Mouse (Mus musculus) limb, embryonic 14.5 days (tissue): ENCODE results near the gene Nfe2l2. TPM values are rescaled to one million over a fixed set of nuclear protein-coding genes. Genes with fewer than 3 reads are reported as not detected.

Source experiments
- ATAC-seq: fragments of 200-750 bp; cut with Nextera tagmentation; 2 replicates; pipeline ENCODE4 v1.8.0; 2017; ENCODE audit warnings: low read depth, moderate number of reproducible peaks, moderate TSS enrichment; ENCODE audit not compliant: low FRiP score
- DNase-seq: peaks from one replicate; pipeline ENCODE4 v3.0.0-alpha.2; 2015; ENCODE audit warnings: low spot score
- H3K27ac ChIP-seq: fragments of 300-500 bp; sonication (generic); replicated peaks from 2 replicates; pipeline ENCODE4 v1.5.1; 2014; ENCODE audit warnings: low read depth, mild to moderate bottlenecking, low read length, moderate library complexity, mixed read lengths
- H3K27me3 ChIP-seq: fragments of 300-500 bp; sonication (generic); 2 replicates; pipeline ENCODE4 v1.6.1; 2014; ENCODE audit warnings: low read length, mixed read lengths; ENCODE audit not compliant: control insufficient read depth, insufficient read depth
- H3K36me3 ChIP-seq: fragments of 300-500 bp; sonication (generic); 2 replicates; pipeline ENCODE4 v1.6.1; 2014; ENCODE audit warnings: mild to moderate bottlenecking, low read length, moderate library complexity, mixed read lengths; ENCODE audit not compliant: control insufficient read depth, insufficient read depth
- H3K4me1 ChIP-seq: fragments of 300-500 bp; sonication (generic); 2 replicates; pipeline ENCODE4 v1.6.1; 2014; ENCODE audit warnings: antibody characterized with exemption, low read length, mixed read lengths; ENCODE audit not compliant: control insufficient read depth, insufficient read depth
- H3K4me2 ChIP-seq: fragments of 300-500 bp; sonication (generic); replicated peaks from 2 replicates; pipeline ENCODE4 v1.6.1; 2014; ENCODE audit warnings: low read depth, mild to moderate bottlenecking, low read length, moderate library complexity; ENCODE audit not compliant: severe bottlenecking
- H3K4me3 ChIP-seq: fragments of 300-500 bp; sonication (generic); replicated peaks from 2 replicates; pipeline ENCODE4 v1.5.1; 2014; ENCODE audit warnings: low read length
- H3K9ac ChIP-seq: fragments of 300-500 bp; sonication (generic); 2 replicates; pipeline ENCODE4 v1.6.1; 2014; ENCODE audit warnings: mild to moderate bottlenecking, low read depth, low read length, moderate library complexity; ENCODE audit not compliant: severe bottlenecking
- H3K9me3 ChIP-seq: fragments of 300-500 bp; sonication (generic); 2 replicates; pipeline ENCODE4 v1.6.1; 2016; ENCODE audit warnings: low read length; ENCODE audit not compliant: control insufficient read depth
- POLR2A ChIP-seq: fragments of 200-500 bp; IDR thresholded peaks from 2 replicates; pipeline ENCODE4 v1.8.0; 2012; ENCODE audit warnings: inconsistent platforms, mild to moderate bottlenecking, moderate library complexity, borderline replicate concordance; ENCODE audit not compliant: insufficient read depth, insufficient read length; ENCODE audit errors: extremely low read depth
- WGBS: fragments of 180-500 bp; shearing (Covaris S2); extraction: QIAGEN DNeasy Blood & Tissue Kit; methylation state at CpG from one replicate; pipeline ENCODE4 v1.1.7; 2014; 5-methylcytosine and 5-hydroxymethylcytosine counted together
- microRNA-seq: library from miRNA; unstranded; fragments of <30 nt; microRNA quantifications from one replicate; pipeline ENCODE4, GENCODE M21; 2016
- polyA plus RNA-seq, 2 experiments: library from polyadenylated mRNA; depleted of rRNA in 1 of 2; stranded (reverse) in 1 of 2; unstranded in 1 of 2; fragments of >200 nt; fragmentation: Nextera tagmentation in 1 of 2; extraction: Ambion mirVana in 1 of 2; gene quantifications; 2 replicates each; pipeline versions ENCODE4 v1.2.1 to v1.2.3; 2012 to 2014

Nfe2l2 gene
- polyA plus RNA-seq, 2 experiments: 32.5 to 37.6 TPM

DNA sequence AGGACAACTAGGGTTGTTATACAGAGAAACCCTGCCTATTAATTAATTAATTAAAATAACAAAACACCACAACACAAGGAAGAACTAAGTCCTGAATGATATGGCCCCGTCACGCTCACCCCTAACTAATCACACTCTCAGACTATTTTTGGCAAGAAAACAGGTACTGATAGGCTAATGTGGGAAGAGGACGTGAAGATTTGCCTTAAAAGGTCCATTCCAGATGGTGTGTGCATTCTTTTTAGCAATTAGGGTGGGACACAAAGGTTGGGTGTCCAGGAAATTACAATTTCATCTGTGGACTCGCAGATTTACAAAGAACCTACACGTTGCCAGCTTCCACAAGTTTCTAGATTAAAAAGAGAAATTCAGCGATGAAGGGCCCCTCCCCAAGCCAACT, 72.4 kb downstream of the Nfe2l2 start:
- ATAC-seq (no peak), DNase-seq (no peak)
- Histone ChIP-seq H3K4me1 (peaks cover 13% of the 10 kb centered on the region), H3K27ac (no peak overlapping the region), H3K9me3 (no peaks in the 10 kb centered on the region), H3K27me3 (no peaks in the 10 kb centered on the region), H3K36me3 (no peaks in the 10 kb centered on the region), H3K9ac (no peak overlapping the region), H3K4me3 (no peak overlapping the region), H3K4me2 (no peak overlapping the region)
- WGBS: 75% methylated on average over 6 of the region's 6 CpGs
- TF ChIP-seq POLR2A: no peak

GRCm38 (mm10) chr2:75631421-75631820, 73.0 kb downstream of the Nfe2l2 start:
- DNase-seq: no peak
- H3K27ac ChIP-seq: no peak overlapping the region
- H3K4me1 ChIP-seq: peaks cover 13% of the 10 kb centered on the region
- no peak overlapping the region for H3K4me3 ChIP-seq
- WGBS: 48% methylated on average over 6 of the region's 6 CpGs
- no peaks in the 10 kb centered on the region for H3K9me3 ChIP-seq
- no peak for TF ChIP-seq POLR2A
- H3K27me3 ChIP-seq: no peaks in the 10 kb centered on the region
- ATAC-seq: no peak
- H3K36me3 ChIP-seq: no peaks in the 10 kb centered on the region
- H3K4me2 ChIP-seq: no peak overlapping the region
- no peak overlapping the region for H3K9ac ChIP-seq

DNA sequence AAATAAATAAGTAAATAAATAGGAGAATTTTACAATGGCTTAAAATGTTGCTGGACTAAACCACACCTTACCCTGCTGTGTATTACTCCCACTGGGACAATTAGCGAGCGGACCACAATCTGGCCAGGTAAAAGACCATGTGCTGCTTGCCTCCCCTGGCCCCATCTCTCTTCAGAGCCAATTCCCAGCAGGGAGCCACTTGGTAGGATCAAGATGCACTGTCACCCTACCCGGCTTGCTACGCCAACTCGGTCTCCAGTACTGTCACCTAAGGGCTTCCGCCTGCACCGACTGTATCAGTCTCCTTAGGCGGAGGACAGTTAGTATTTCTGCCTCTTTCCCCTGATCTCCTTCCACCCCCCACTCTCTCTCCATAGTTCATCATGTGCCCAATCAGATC, 76.0 kb downstream of the Nfe2l2 start:
- WGBS: 83% methylated on average over 8 of the region's 8 CpGs
- Histone ChIP-seq H3K27ac (no peak overlapping the region), H3K27me3 (no peaks in the 10 kb centered on the region), H3K9ac (no peak overlapping the region), H3K36me3 (no peaks in the 10 kb centered on the region), H3K9me3 (no peaks in the 10 kb centered on the region), H3K4me1 (peaks cover 6% of the 10 kb centered on the region; the same call in 1 of the 2 replicates), H3K4me2 (no peak overlapping the region), H3K4me3 (no peak overlapping the region)
- no peak for TF ChIP-seq POLR2A
- DNase-seq (no peak), ATAC-seq (no peak)

DNA sequence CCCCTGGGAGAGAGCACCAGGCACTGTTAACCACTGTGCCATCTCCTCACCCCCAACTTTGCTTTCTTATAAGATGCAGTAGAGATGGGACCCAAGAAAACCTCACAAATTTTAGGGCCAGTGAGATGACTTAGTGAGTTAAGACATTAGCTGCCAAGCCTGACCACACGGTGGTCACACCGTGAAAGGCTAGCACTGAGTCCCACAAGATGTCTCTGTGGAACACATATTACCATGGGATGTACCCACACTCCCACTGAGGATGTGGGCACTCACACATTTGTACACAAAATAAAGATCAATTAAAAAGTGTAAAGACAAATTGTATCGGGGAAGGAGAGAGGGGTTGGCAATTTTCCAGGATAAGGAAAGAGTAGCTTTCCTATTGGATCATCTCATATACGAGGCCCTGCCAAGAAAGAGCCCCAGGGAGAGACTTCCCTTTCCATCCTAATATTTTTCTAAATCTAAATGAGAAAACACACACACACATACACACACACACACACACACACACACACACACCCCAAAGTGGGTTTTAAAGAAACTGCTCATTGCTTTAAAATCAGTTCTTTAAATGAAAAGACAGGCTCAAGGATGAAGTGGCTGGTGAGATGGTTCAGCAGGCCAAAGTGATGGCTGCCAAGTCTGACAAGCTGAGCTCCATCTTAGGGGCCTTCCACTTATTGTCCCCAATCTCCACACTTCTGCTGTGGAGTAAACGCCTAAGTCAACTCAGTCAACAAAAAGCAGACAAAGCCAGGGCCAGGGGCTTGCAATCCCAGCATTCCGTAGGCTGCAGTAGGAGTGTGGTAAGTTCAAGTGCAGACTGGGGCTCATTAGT, 77.6 kb downstream of the Nfe2l2 start:
- TF ChIP-seq POLR2A: no peak
- Histone ChIP-seq H3K4me3 (no peak overlapping the region), H3K4me1 (0 out of 2 replicates have a peak, but pooled peaks cover 2% of the 10 kb centered on the region), H3K27ac (no peak overlapping the region), H3K9me3 (no peaks in the 10 kb centered on the region), H3K4me2 (no peak overlapping the region), H3K36me3 (no peaks in the 10 kb centered on the region), H3K9ac (no peak overlapping the region), H3K27me3 (no peaks in the 10 kb centered on the region)
- ATAC-seq (no peak), DNase-seq (peak; percentile 44)
- WGBS: 74% methylated on average over 6 of the region's 6 CpGs

Small RNAs within 50 kb of the gene (microRNA-seq; reads per million reads assigned to microRNA genes)
- gene Gm24574: not detected

Other genes starting within 250 kb of the Nfe2l2 start
- gene Hnrnpa3, start 45.4 kb downstream of the Nfe2l2 start, polyA plus RNA-seq (2012; rRNA removed): 352 and 733 TPM in 2 replicates
- 231 and 233 TPM in 2 replicates for gene Hnrnpa3, start 45.4 kb downstream of the Nfe2l2 start, polyA plus RNA-seq (2014; fragmentation: Nextera tagmentation; extraction: Ambion mirVana)
- 17.0 and 18.0 TPM in 2 replicates for gene Agps, start 127.5 kb upstream of the Nfe2l2 start, polyA plus RNA-seq (2012; rRNA removed)
- gene Agps, start 127.5 kb upstream of the Nfe2l2 start, polyA plus RNA-seq (2014; fragmentation: Nextera tagmentation; extraction: Ambion mirVana): 27.5 and 34.1 TPM in 2 replicates
- gene Ttc30b, start 233.9 kb upstream of the Nfe2l2 start, polyA plus RNA-seq (2012; rRNA removed): 7.8 and 8.4 TPM in 2 replicates
- gene Ttc30b, start 233.9 kb upstream of the Nfe2l2 start, polyA plus RNA-seq (2014; fragmentation: Nextera tagmentation; extraction: Ambion mirVana): 10.8 and 11.2 TPM in 2 replicates